Mouse (Mus musculus): ENCODE data around the gene Gm10318. TPM values are rescaled to one million over a fixed set of nuclear protein-coding genes. Genes with fewer than 3 reads are reported as not detected.
A peak's percentile ranks its signal among the peaks of the same experiment; 100 is the strongest.

Gm10318 gene
- polyA plus RNA-seq, 1 experiment from 2014 or later: not detected

DNA sequence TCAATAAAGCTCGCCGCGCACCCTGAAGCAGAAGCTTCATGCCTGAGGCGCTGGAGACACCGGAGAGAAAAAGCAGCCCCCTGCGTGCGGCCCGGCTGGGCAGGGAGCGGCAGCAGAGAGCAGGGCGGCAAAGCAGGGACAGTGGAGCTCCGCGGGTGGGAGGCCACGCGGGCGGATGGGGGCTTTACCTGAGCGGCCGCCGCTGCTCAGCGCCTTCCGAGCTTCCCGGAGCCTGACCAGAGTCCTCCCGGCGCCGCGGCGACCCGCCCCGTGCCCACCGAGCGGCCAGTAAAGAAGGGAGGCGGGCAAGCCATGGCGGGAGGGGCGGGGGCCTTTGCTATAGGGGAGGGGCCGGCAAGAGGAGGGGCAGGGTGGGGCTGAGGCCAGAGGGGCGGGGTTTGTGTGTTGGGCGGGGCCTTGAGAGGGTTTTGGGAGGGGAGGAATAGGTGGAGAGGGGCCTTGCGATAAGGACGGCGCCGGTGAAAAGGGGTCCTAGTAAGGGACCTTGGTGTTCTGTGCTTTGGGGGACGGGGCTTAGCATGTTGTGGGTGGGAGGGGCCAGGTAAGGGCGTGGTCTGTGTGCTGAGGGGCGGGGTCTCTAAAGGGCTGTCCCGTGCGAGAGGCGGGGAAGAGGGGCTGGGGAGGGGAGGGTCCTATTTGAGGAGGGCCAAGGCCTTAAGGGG lies 49.7 kb downstream of the Gm10318 start, which contains the start of gene Lrrc3:
Gene Lrrc3, minus strand, starts transcription at position 326 of the 683 bp plus-strand sequence.
- H3K9me3 ChIP-seq (ENCODE audit: control insufficient read depth, low read length): no peaks in the 10 kb centered on the region
- H3K36me3 ChIP-seq (ENCODE audit: control insufficient read depth, insufficient read depth): no peaks in the 10 kb centered on the region
- peak within 1 kb of the TSS; percentile 11; the same call in 1 of the 2 replicates for H3K27ac ChIP-seq (ENCODE audit: low read length)
- H3K4me2 ChIP-seq (ENCODE audit: low read length): peak within 1 kb of the TSS; percentile 80
- 0 out of 2 replicates have a peak, but pooled peaks cover 5% of the 10 kb centered on the region for H3K4me1 ChIP-seq (replicated peaks; ENCODE audit: control insufficient read depth, insufficient read depth, low read length)
- no peaks in the 10 kb centered on the region for H3K27me3 ChIP-seq (replicated peaks; ENCODE audit: control insufficient read depth, insufficient read depth, low read length)
- peak within 1 kb of the TSS; percentile 74 for H3K9ac ChIP-seq (replicated peaks; ENCODE audit: low read depth, low read length)
- WGBS: under 1% methylated on average over 44 of the region's 46 CpGs
- H3K4me3 ChIP-seq (replicated peaks; ENCODE audit: low read length): peak within 1 kb of the TSS; percentile 54
- ATAC-seq: peak; percentile 73

DNA sequence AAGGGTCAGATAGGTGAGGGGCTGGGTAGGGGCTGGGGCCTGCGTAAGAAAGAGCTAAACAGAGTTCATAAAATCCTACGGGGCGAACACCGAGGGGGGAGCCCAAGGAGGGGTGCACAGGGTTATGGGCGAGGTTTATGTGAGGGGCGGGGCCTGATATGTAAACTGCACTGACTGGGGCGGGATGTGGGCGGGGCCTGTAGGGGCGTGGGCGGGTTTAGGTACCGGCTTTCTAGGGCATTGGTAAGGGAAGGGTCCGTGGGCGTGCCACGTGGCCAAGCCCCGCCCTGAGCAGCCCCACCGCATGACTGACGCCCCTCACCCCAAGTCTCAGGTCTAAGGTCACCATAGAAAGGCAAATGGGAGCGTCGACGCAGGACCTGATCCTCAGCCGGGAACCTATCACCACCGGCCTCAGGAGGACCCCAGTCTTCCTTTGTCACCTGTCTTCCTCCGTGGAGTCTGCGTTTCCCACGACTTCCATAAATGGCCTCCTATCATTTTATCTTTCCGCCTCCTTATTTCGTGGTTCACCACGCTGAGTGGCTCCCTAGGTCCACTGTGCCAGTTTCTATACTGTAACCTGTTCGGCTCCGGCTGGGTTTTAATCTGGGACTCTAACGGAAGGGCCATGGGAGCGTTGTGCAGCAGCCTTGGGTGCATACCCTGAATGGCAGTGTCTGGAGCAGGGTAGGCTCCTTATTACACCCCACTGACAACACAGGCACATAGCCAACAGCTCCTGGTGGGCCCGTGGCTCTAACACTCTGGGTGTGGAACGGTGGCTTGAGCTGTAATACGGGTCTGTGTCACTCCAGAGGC lies 50.4 kb downstream of the Gm10318 start:
- H3K9ac ChIP-seq (replicated peaks; ENCODE audit: low read depth, low read length): peak overlapping the region; percentile 74
- no peaks in the 10 kb centered on the region for H3K36me3 ChIP-seq (ENCODE audit: control insufficient read depth, insufficient read depth)
- H3K27me3 ChIP-seq (replicated peaks; ENCODE audit: control insufficient read depth, insufficient read depth, low read length): no peaks in the 10 kb centered on the region
- no peaks in the 10 kb centered on the region for H3K9me3 ChIP-seq (ENCODE audit: control insufficient read depth, low read length)
- H3K4me3 ChIP-seq (replicated peaks; ENCODE audit: low read length): peak overlapping the region; percentile 54
- H3K4me2 ChIP-seq (ENCODE audit: low read length): peak overlapping the region; percentile 80
- peak overlapping the region; percentile 3; the same call in 1 of the 2 replicates for H3K27ac ChIP-seq (ENCODE audit: low read length)
- WGBS: 4% methylated on average over 33 of the region's 35 CpGs
- 0 out of 2 replicates have a peak, but pooled peaks cover 5% of the 10 kb centered on the region for H3K4me1 ChIP-seq (replicated peaks; ENCODE audit: control insufficient read depth, insufficient read depth, low read length)
- peak; percentile 85 for ATAC-seq

Other genes with a start within 250 kb of the Gm10318 start
- 335 and 349 TPM in 2 replicates for gene Sumo3, start 246.8 kb upstream of the Gm10318 start, polyA plus RNA-seq (2015; fragmentation: Nextera tagmentation; extraction: Ambion mirVana)
- gene Gm49325, start 246.7 kb upstream of the Gm10318 start, polyA plus RNA-seq (2015; fragmentation: Nextera tagmentation; extraction: Ambion mirVana): 1.2 and 8.4 TPM in 2 replicates
- 107 and 114 TPM in 2 replicates for gene Ube2g2, start 230.6 kb upstream of the Gm10318 start, polyA plus RNA-seq (2015; fragmentation: Nextera tagmentation; extraction: Ambion mirVana)
- gene Tspear, start 166.3 kb upstream of the Gm10318 start, polyA plus RNA-seq (2015; fragmentation: Nextera tagmentation; extraction: Ambion mirVana): 0.30 and 0.39 TPM in 2 replicates
- not detected in 2 replicates for gene Gm19402, start 162.1 kb upstream of the Gm10318 start, polyA plus RNA-seq (2015; fragmentation: Nextera tagmentation; extraction: Ambion mirVana)
- not detected in 2 replicates for gene Gm9508, start 155.6 kb upstream of the Gm10318 start, polyA plus RNA-seq (2015; fragmentation: Nextera tagmentation; extraction: Ambion mirVana)
- not detected in 2 replicates for gene Gm10272, start 146.2 kb upstream of the Gm10318 start, polyA plus RNA-seq (2015; fragmentation: Nextera tagmentation; extraction: Ambion mirVana)
- gene Gm10024, start 141.4 kb upstream of the Gm10318 start, polyA plus RNA-seq (2015; fragmentation: Nextera tagmentation; extraction: Ambion mirVana): not detected in 2 replicates
- not detected in 2 replicates for gene Gm10142, start 137.1 kb upstream of the Gm10318 start, polyA plus RNA-seq (2015; fragmentation: Nextera tagmentation; extraction: Ambion mirVana)
- gene Krtap12-1, start 132.3 kb upstream of the Gm10318 start, polyA plus RNA-seq (2015; fragmentation: Nextera tagmentation; extraction: Ambion mirVana): not detected in 2 replicates
- gene Gm10100, start 126.4 kb upstream of the Gm10318 start, polyA plus RNA-seq (2015; fragmentation: Nextera tagmentation; extraction: Ambion mirVana): not detected in 2 replicates
- gene Gm18596, start 110.2 kb upstream of the Gm10318 start, polyA plus RNA-seq (2015; fragmentation: Nextera tagmentation; extraction: Ambion mirVana): not detected in 2 replicates
- gene Gm9736, start 101.5 kb upstream of the Gm10318 start, polyA plus RNA-seq (2015; fragmentation: Nextera tagmentation; extraction: Ambion mirVana): not detected in 2 replicates
- gene Gm3233, start 93.2 kb upstream of the Gm10318 start, polyA plus RNA-seq (2015; fragmentation: Nextera tagmentation; extraction: Ambion mirVana): not detected in 2 replicates
- gene Gm3238, start 81.5 kb upstream of the Gm10318 start, polyA plus RNA-seq (2015; fragmentation: Nextera tagmentation; extraction: Ambion mirVana): not detected in 2 replicates
- not detected in 2 replicates for gene Gm7138, start 75.9 kb upstream of the Gm10318 start, polyA plus RNA-seq (2015; fragmentation: Nextera tagmentation; extraction: Ambion mirVana)
- gene Gm3250, start 70.3 kb upstream of the Gm10318 start, polyA plus RNA-seq (2015; fragmentation: Nextera tagmentation; extraction: Ambion mirVana): not detected in 2 replicates
- gene Gm7137, start 64.7 kb upstream of the Gm10318 start, polyA plus RNA-seq (2015; fragmentation: Nextera tagmentation; extraction: Ambion mirVana): not detected in 2 replicates
- gene Gm9639, start 57.8 kb upstream of the Gm10318 start, polyA plus RNA-seq (2015; fragmentation: Nextera tagmentation; extraction: Ambion mirVana): not detected in 2 replicates
- gene Gm19668, start 53.7 kb upstream of the Gm10318 start, polyA plus RNA-seq (2015; fragmentation: Nextera tagmentation; extraction: Ambion mirVana): not detected in 2 replicates
- not detected in 2 replicates for gene Gm9507, start 41.0 kb upstream of the Gm10318 start, polyA plus RNA-seq (2015; fragmentation: Nextera tagmentation; extraction: Ambion mirVana)
- gene Gm2696, start 38.2 kb upstream of the Gm10318 start, polyA plus RNA-seq (2015; fragmentation: Nextera tagmentation; extraction: Ambion mirVana): not detected in 2 replicates
- not detected in 2 replicates for gene Krtap10-4, start 25.8 kb upstream of the Gm10318 start, polyA plus RNA-seq (2015; fragmentation: Nextera tagmentation; extraction: Ambion mirVana)
- gene Krtap10-10, start 16.9 kb upstream of the Gm10318 start, polyA plus RNA-seq (2015; fragmentation: Nextera tagmentation; extraction: Ambion mirVana): not detected in 2 replicates
- gene Gm36176, start 6.1 kb upstream of the Gm10318 start, polyA plus RNA-seq (2015; fragmentation: Nextera tagmentation; extraction: Ambion mirVana): not detected in 2 replicates
- gene Gm3285, start 9.1 kb downstream of the Gm10318 start, polyA plus RNA-seq (2015; fragmentation: Nextera tagmentation; extraction: Ambion mirVana): not detected in 2 replicates
- 10.9 and 15.7 TPM in 2 replicates for gene Lrrc3, start 49.7 kb downstream of the Gm10318 start, polyA plus RNA-seq (2015; fragmentation: Nextera tagmentation; extraction: Ambion mirVana)
- gene Trpm2, start 117.7 kb downstream of the Gm10318 start, polyA plus RNA-seq (2015; fragmentation: Nextera tagmentation; extraction: Ambion mirVana): 3.0 and 5.0 TPM in 2 replicates
- gene 1810043G02Rik, start 125.7 kb downstream of the Gm10318 start, polyA plus RNA-seq (2015; fragmentation: Nextera tagmentation; extraction: Ambion mirVana): 33.7 and 36.0 TPM in 2 replicates
- gene Pfkl, start 157.2 kb downstream of the Gm10318 start, polyA plus RNA-seq (2015; fragmentation: Nextera tagmentation; extraction: Ambion mirVana): 109 and 117 TPM in 2 replicates
- not detected in 2 replicates for gene Dnmt3l, start 189.1 kb downstream of the Gm10318 start, polyA plus RNA-seq (2015; fragmentation: Nextera tagmentation; extraction: Ambion mirVana)
- 0.34 TPM in 1 of 2 replicates, not detected in the other for gene Aire, start 190.8 kb downstream of the Gm10318 start, polyA plus RNA-seq (2015; fragmentation: Nextera tagmentation; extraction: Ambion mirVana)
- 0.38 and 0.82 TPM in 2 replicates for gene Icosl, start 216.4 kb downstream of the Gm10318 start, polyA plus RNA-seq (2015; fragmentation: Nextera tagmentation; extraction: Ambion mirVana)